Mouse (Mus musculus): Measurements from ENCODE around the gene Sez6.

The Sez6 gene

DNA sequence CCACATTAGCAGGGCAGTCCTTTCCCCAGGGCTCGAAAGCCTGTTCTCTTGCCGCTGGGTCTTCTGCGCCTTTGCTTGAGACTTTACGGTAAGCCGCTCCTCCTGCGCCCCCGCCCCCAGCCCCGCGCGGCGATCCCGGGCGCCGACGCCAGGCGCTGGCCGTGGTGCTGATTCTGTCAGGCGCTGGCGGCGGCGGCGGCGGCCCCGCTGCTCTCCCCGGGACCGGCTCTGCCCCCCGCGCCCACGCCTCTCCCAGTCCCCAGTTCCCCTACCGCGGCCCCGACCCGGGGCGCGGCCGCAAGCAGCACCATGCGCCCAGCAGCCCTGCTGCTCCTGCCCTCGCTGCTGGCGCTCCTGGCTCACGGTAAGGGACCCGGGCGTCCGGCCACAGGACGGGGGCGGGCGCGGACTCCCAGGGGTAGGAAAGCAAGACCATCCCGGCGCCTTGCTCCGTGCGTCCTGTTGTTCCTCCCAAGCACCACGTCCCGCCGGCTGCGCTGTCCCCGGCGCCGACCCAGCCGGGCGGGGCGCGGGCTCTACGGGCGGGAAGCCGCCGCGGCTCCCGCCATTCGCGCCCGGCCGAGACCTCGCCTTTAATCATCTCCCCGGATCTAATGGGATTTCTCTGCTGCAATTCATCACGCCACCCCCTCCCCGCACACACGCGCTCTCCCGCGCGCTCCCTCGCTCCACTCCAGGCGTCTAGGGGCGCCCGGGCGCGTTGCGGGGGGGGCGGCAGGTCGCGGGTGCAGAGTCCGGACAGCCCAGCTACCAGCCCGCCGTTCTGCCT is at the start of gene Sez6:
Gene Sez6, plus strand, starts transcription at position 50 of the 790 bp plus-strand sequence.
- POLR2A ChIA-PET: interaction anchor here in 2 of 4 experiments (0.7 to 1.7 kb wide), 8 partner anchors 10 to 72 kb away, joined by 3 to 7 read pairs (median 4); no protein-coding TSS in a partner anchor
- CTCF ChIA-PET: interaction anchor here in 1 of 4 experiments (1.0 to 1.4 kb wide), 2 partner anchors 23 to 37 kb away, joined by 3 read pairs; partner anchors contain the start of gene Pipox

DNA sequence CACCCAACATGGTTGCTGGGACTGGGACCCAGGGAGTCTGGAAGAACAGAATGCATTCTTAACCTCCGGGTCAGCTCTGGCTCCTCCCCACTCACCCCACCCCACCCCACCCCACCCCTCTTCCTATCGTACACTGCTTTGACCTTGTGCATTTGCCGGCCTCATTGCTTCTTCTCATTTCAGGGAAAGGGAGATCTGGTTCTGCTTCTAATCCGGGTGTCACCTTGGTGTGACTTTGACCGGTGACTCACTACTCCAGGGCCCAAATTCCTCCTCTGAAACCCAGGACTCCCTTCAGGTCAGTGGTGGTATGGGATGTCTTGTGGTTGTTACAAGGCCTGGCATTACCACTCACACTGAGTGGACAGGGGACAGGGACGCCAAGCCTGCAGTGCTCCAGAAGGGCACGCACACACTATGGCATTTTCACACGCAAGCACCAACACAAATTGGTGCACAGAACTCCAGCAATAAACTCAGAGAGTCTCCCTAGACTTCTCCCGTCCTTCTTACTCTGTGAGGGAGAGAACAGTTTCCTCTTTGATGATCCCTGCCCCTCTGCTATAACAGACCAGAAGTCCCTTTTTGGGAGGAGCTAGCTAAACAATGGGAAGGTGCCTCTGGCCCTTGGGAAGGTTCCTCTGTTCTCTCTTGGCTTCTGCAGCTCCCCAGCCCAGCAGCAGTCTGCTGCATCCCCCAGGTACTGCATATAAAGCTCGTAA is 45.9 kb upstream of the Sez6 start:
- ChIA-PET CTCF (interaction anchor here in 2 of 4 experiments (0.6 to 2.1 kb wide), 7 partner anchors 9 to 1813 kb away, joined by 3 to 8 read pairs (median 3); partner anchors contain the start of gene Pipox (in 1 of the 2)), POLR2A (interaction anchor here (0.6 to 18.2 kb wide), 39 partner anchors 8 to 756 kb away, joined by 3 to 254 read pairs (median 4); partner anchors contain the start of genes Pipox (in 3 of the 4) and Taok1 (in 1 of the 4))

DNA sequence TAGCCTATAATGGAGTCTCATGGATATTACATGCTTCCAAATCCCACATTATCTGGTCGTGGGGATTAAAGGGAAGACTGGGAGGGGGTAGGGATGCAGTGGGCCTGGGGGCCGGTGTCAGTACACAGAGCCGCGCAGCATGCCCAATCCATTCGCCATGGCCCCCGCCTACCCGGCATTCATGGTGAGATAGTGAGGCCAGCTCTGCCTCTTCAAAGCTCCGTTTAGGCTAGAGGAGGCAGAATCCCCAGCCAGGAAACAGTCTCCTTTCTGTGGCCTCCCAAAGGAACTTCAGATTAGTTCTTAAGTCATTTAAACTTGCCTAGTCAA is 45.4 kb upstream of the Sez6 start:
- ChIA-PET CTCF (interaction anchor here in 2 of 4 experiments (1.1 to 2.1 kb wide), 6 partner anchors 9 to 87 kb away, joined by 3 to 8 read pairs (median 4); partner anchors contain the start of gene Pipox (in 1 of the 2)), POLR2A (interaction anchor here (0.6 to 18.2 kb wide), 38 partner anchors 8 to 756 kb away, joined by 3 to 254 read pairs (median 4); partner anchors contain the start of genes Pipox (in 3 of the 4) and Taok1 (in 1 of the 4))

DNA sequence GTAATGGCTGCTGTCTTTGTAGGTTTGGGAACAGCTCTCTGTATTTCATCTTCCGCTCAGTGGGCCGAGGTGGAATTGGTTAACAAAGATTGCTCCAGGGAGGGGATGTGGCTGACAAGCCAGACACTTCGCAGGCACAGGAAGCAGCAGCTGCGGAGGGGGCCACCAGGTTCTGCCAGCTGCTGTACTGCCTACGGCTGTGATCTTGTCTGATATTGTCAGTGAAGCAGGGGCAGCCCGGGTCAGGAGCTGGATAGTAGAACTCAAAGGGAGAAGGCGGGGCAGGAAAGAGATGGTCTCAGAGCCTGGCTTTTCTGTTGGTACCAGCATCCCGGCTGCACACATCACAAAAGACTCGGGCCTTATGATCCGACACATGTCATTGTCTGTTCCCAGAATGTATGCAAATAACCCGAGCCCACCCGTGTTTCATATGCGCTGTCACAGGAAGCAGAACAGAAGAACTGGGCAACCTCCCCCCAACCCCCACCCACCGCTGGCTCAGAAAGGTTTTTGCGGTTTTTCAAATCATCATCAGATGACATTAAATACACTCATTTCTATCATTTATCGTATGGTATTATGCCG is 43.1 kb upstream of the Sez6 start:
- POLR2A ChIA-PET: interaction anchor here in 3 of 4 experiments (0.6 to 18.2 kb wide), 16 partner anchors 9 to 214 kb away, joined by 3 to 254 read pairs (median 4); no protein-coding TSS in a partner anchor

DNA sequence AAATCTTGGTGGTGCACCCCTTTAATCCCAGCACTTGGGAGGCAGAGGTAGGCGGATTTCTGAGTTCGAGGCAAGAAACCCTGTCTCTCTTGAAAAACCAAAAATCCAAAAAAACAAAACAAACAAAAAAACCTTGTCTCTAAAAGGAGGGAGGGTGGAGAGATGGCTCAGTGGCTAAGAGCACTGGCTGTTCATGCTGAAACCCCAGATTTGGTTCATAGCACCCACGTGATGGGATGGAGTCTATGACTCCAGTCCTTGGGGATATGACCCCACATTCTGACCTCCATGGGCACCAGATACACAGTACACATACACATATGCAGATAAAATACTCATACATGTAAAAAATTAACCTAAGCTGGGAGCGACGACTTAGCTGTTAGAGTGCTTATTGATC is 41.8 kb upstream of the Sez6 start:
- ChIA-PET CTCF (interaction anchor here in 1 of 4 experiments (0.6 kb wide), 1 partner anchor 232 kb away, joined by 7 read pairs; no protein-coding TSS in a partner anchor), POLR2A (interaction anchor here in 2 of 4 experiments (0.7 to 18.2 kb wide), 7 partner anchors 9 to 41 kb away, joined by 3 to 254 read pairs (median 4); no protein-coding TSS in a partner anchor)

More for the DNA sequence above, 43.1 kb upstream of the Sez6 start:
- CTCF ChIA-PET: interaction anchor here in 2 of 4 experiments (0.6 to 2.0 kb wide), 3 partner anchors 11 to 80 kb away, joined by 3 to 6 read pairs (median 3); no protein-coding TSS in a partner anchor

DNA sequence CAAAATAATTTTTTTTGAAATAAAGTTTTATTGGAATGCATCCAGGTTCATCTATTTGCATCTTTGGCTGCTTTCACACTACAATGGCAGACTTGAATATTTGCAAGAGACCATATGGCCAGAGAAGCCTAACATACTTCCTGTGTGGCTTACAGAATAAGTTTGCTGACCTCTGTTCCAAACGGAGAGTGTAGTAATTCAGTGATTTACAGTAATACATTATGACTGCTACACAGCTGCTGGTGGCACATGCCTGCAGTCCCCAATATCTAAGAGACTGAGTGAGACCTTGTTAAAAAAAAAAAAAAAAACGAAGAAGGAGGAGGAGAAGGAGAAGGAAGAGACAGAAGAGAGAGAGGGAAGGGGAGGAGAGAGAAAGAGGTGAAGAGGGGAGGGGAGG is 41.1 kb upstream of the Sez6 start:
- POLR2A ChIA-PET: interaction anchor here in 3 of 4 experiments (0.7 to 18.2 kb wide), 6 partner anchors 8 to 92 kb away, joined by 3 to 254 read pairs (median 9); no protein-coding TSS in a partner anchor
- CTCF ChIA-PET: interaction anchor here in 1 of 4 experiments (0.6 kb wide), 1 partner anchor 233 kb away, joined by 7 read pairs; no protein-coding TSS in a partner anchor

DNA sequence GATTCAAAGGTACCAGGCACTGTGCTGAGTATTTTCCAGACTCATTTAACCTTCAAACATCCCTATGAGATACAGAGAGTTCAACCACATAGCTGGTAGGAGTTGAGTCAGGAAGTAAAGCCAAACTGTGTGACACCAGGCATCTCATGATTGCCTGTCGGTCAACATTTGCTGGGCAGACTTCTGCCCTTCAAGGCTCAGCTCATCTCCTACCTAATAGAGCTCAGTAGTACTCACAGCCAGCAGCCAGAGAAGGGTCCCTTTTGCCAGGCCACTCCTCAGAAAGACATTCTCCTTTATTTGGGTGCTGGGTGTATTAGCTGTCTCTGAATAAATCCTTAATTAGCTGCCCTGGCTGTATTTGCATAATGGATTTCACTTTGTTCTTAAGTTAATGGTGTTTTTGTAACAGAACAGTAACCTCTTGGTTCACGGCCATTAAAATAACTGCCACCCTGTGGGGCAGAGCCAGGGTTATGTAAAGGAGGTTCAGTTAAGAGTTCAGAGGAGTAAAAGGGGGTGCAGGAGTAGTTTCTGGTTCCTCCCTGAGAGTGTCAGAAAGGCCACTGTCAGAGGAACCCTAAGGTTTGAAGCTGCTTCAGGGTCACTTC is 39.8 kb upstream of the Sez6 start:
- CTCF ChIA-PET: interaction anchor here in 1 of 4 experiments (0.6 kb wide), 1 partner anchor 226 kb away, joined by 3 read pairs; no protein-coding TSS in a partner anchor
- POLR2A ChIA-PET: interaction anchor here (0.6 to 18.2 kb wide), 22 partner anchors 9 to 293 kb away, joined by 3 to 254 read pairs (median 4); partner anchors contain the start of genes Phf12 (in 1 of the 4) and Rpl23a (in 1 of the 4)

DNA sequence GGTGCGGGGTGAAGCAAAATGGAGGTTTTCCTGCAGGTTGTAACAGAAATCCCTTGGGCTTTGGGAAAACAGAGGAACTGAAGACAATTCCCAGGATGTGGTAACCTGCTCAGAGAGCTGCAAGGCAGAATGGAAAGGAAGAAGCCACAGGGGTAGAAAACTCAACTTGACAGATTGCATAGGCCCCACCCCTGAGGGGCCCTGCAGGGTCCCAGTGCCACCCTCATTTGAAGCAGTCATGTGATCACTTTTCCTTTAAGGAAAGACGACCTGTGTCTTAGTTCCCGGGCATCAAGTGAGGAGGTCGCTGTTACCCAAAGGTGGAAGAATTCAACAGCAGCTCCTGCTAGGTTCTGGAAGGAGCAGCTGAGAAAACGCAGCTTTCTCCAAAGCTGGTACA is 37.7 kb upstream of the Sez6 start:
- ChIA-PET POLR2A (interaction anchor here (0.5 to 18.2 kb wide), 31 partner anchors 8 to 401 kb away, joined by 3 to 254 read pairs (median 4); partner anchors contain the start of genes Phf12 (in 2 of the 4), Nek8 (in 1 of the 4) and Tlcd1 (in 1 of the 4)), CTCF (interaction anchor here in 3 of 4 experiments (1.3 to 1.9 kb wide), 9 partner anchors 11 to 76 kb away, joined by 3 to 9 read pairs (median 7); no protein-coding TSS in a partner anchor)

DNA sequence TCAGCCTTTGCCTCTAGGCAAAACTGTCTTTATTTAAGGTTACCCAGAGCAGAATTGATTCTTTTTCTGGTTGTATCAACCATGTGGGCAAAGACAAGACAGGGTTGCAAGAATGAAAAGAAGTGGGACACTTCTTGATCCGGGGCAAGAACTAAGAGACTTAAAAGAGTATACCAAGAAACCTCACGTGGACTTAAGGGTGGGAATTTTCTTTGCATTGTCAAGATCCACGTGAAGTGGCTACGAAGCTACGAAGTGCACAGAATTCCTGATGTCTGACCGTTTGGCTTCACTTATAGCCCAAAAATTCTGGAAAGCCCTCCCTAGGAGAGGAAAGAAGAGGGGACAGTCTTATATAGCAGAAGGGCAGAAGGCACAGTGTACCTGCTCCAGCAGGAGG is 37.3 kb upstream of the Sez6 start:
- ChIA-PET POLR2A (interaction anchor here (0.6 to 18.2 kb wide), 45 partner anchors 8 to 356 kb away, joined by 3 to 254 read pairs (median 6); partner anchors contain the start of genes Phf12 (in 2 of the 4), Nek8 (in 1 of the 4), Rpl23a (in 1 of the 4) and Sdf2 (in 1 of the 4)), CTCF (interaction anchor here (0.5 to 1.9 kb wide), 28 partner anchors 10 to 76 kb away, joined by 3 to 9 read pairs (median 6); partner anchors contain the start of gene Sez6 (in 1 of the 4))

DNA sequence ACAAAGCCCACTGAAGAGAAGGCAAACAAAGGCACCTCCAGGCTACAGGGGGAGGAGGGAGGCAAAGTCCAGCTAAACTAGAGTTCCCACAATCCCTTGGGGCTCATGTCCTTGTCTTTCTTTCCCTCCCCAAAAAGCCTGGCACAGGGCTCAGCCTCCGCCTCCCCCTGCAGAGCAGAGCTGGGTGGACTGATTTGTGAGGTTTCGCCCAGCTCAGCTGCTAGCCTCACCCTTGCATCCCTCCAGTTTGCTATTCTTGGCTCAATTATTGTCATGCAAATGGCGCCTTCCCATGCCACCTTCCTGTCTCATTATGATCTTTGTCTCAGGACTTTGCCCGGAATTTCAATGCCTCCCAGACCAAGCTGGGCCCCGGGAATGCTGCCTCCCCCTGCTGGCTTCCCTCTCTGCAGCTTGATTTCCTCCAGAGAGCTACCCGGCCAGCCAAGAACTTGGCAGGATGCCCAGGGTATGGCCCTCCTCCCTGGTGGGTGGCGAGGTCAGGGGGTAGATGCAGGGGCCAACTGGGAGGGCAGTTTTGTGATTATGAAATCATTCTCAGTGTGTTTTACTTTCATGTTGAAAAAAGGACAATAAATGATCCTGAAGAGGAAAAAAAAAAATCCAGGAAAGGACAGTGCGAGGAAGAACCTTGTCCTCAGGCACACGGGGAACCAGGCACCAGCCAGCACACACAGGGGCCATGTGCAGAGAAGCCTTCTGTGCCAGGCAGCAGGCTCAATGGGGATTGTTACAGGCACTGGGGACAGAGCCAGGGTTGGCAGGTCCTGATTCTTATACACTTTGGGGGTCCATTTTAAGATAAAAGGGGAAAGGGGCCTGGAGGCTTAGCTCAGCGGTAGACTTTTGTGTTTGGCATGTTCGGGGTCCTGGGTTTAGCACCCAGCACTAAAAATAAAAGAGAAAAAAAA is 36.5 kb upstream of the Sez6 start, which contains the start of gene Pipox:
Gene Pipox, minus strand, starts transcription at position 310 of the 932 bp plus-strand sequence.
- CTCF ChIA-PET: interaction anchor here (0.5 to 1.9 kb wide), 43 partner anchors 9 to 1712 kb away, joined by 3 to 9 read pairs (median 4); partner anchors contain the start of gene Sez6 (in 1 of the 4)
- POLR2A ChIA-PET: interaction anchor here (0.6 to 18.2 kb wide), 75 partner anchors 9 to 1130 kb away, joined by 3 to 254 read pairs (median 4); partner anchors contain the start of genes Phf12 (in 2 of the 4), Rpl23a (in 2 of the 4), Gosr1 (in 1 of the 4) and Nek8 (in 1 of the 4)

DNA sequence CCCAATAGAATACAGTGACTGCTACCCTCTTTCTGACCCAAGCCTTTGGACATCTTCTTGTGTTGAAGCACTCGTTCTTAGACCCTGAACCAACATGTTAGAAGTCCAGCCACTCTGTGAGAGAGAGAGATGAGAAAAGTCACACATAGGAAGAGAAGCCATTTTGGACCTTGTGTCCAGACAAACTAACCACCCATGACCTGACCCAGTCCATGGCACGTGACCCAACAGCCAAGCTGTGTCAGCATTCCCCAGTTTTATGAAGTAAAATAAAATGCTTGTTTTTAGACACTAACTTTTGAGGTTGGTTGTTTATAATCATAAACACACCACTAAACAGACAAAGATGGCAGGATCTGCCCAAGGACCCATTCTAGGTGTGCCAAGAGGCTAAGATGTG is 35.6 kb upstream of the Sez6 start:
- ChIA-PET POLR2A (interaction anchor here (1.1 to 18.2 kb wide), 16 partner anchors 7 to 283 kb away, joined by 3 to 254 read pairs (median 10); no protein-coding TSS in a partner anchor), CTCF (interaction anchor here in 2 of 4 experiments (0.6 to 1.9 kb wide), 7 partner anchors 9 to 125 kb away, joined by 3 to 8 read pairs (median 6); no protein-coding TSS in a partner anchor)

DNA sequence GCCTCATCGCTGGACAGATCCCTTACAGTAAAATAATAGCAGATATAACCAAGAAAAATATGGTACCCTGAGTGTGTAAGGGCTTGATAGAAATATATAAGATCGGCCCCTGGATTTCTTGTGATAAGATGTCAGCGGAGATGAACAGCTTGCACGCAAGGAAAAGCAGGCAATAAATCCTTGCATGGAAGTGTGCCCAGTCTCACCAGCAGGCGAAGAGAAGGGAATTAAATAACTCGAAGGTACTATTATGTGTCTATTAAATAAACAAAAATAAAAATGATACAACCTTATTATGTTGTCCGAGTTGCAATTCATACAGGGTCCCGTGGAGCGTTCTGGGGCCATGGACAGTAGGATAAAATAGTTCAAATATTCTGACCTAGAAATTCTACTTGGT is 34.6 kb upstream of the Sez6 start:
- ChIA-PET POLR2A (interaction anchor here (0.6 to 18.2 kb wide), 17 partner anchors 8 to 394 kb away, joined by 3 to 254 read pairs (median 6); partner anchors contain the start of gene Phf12 (in 1 of the 4)), CTCF (interaction anchor here in 2 of 4 experiments (0.7 to 2.3 kb wide), 3 partner anchors 14 to 71 kb away, joined by 4 to 6 read pairs (median 5); no protein-coding TSS in a partner anchor)

DNA sequence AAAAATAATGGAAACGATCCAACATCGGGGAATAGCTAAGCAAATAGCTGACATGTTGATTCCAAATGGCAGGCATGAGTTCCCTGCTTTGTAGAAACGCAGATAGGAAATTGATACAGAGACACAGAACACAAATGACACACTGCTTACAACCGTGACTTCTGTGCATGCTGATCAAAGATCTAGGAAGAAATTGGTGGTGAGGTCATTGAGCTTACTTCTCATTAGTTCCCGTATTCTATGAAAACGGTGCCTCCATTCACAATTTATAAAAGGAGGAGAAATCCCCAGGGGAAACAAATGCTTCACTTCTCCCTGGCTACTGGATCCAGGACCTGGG is 34.1 kb upstream of the Sez6 start:
- CTCF ChIA-PET: interaction anchor here in 3 of 4 experiments (0.6 to 2.3 kb wide), 5 partner anchors 14 to 71 kb away, joined by 3 to 6 read pairs (median 4); no protein-coding TSS in a partner anchor
- POLR2A ChIA-PET: interaction anchor here (0.6 to 18.2 kb wide), 22 partner anchors 8 to 395 kb away, joined by 3 to 254 read pairs (median 4); partner anchors contain the start of genes Eral1 (in 1 of the 4) and Phf12 (in 1 of the 4)

DNA sequence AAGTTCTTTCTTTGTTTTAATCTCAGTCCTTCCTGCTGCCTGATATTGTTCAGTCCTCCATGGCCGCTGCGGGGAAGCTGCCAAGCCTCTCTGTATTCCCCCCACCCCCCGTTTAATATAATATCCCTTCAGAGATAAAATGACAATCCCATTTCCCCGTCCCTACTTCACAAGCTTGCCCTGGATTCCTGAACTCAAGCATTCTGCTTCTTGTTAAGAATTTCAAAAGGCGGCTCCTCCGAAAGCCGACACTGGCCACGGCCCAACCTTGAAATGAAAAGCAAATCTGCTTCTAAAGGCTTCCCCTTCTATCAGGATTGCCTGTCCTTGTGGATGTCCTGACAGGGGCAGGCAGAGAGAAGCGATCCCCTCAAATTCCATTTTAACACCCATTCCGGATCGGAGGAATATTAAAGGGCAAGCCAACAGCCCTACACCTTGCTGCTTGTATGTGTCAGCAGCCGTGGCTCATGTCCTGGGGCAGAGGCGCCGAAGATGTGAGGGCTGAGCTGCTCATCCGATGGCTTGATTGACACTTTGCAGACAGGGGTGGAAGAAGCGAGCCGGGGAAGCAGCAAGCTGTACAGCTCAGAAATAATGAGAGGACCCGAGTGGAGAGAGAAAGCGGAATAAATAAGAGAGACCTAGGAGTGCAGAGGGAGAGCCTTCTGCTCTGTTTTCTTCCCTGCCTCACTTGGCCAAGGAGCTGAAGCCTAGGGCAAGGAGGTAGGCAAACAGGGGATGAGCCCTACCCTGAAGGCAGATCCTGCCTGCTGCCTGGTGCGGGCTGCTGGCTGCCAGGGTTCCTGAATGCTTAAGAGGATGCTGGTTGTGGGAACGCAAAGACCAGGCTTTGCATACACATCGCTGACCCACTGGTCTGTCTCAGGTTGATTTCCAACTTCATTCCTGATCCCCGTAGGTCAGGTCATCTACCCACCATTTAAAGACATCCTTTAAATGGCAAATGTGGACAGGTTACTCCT is 33.5 kb upstream of the Sez6 start:
- ChIA-PET CTCF (interaction anchor here in 3 of 4 experiments (0.6 to 2.3 kb wide), 5 partner anchors 20 to 70 kb away, joined by 3 to 6 read pairs (median 3); no protein-coding TSS in a partner anchor), POLR2A (interaction anchor here (0.6 to 18.2 kb wide), 26 partner anchors 8 to 389 kb away, joined by 3 to 254 read pairs (median 4); partner anchors contain the start of genes Eral1 (in 1 of the 4) and Phf12 (in 1 of the 4))
